Mouse (Mus musculus) erythroblast, adult 5-6 weeks (primary cell): ENCODE data around the gene Gba. TPM values are rescaled to one million over a fixed set of nuclear protein-coding genes. Genes with fewer than 3 reads are reported as not detected.

Source experiments
- total RNA-seq, 2 experiments: library from RNA; stranded (forward) in 1 of 2; stranded (reverse) in 1 of 2; fragments of 150-400 nt in 1 of 2; fragments of 200-764, 138-1000 nt in 1 of 2; gene quantifications; 2 replicates each; pipeline versions ENCODE4 v1.2.3 to v1.2.4; 2015 to 2017; ENCODE audit warnings: low replicate concordance in 2 of 2

Gene Gba
- total RNA-seq, 2 experiments from 2014 or later, result 11.1 to 12.9 TPM

Other genes with a start within 250 kb of the Gba start
- gene Rusc1, start 109.6 kb upstream of the Gba start, total RNA-seq (2015; ENCODE audit: low replicate concordance), result 0.38 and 2.5 TPM in 2 replicates
- gene Rusc1, start 109.6 kb upstream of the Gba start, total RNA-seq (2017; ENCODE audit: low replicate concordance), result 1.6 and 5.6 TPM in 2 replicates
- not detected in 2 replicates for gene Gm43738, start 101.8 kb upstream of the Gba start, total RNA-seq (2015; ENCODE audit: low replicate concordance)
- gene Gm43738, start 101.8 kb upstream of the Gba start, total RNA-seq (2017; ENCODE audit: low replicate concordance), result not detected in 2 replicates
- gene Fdps, start 101.0 kb upstream of the Gba start, total RNA-seq (2015; ENCODE audit: low replicate concordance), result 17.1 and 33.6 TPM in 2 replicates
- 30.1 and 47.8 TPM in 2 replicates for gene Fdps, start 101.0 kb upstream of the Gba start, total RNA-seq (2017; ENCODE audit: low replicate concordance)
- gene Pklr, start 66.8 kb upstream of the Gba start, total RNA-seq (2015; ENCODE audit: low replicate concordance), result 22.5 and 23.4 TPM in 2 replicates
- gene Pklr, start 66.8 kb upstream of the Gba start, total RNA-seq (2017; ENCODE audit: low replicate concordance), result 5.6 and 5.7 TPM in 2 replicates
- gene Hcn3, start 42.7 kb upstream of the Gba start, total RNA-seq (2015; ENCODE audit: low replicate concordance), result not detected in 2 replicates
- gene Hcn3, start 42.7 kb upstream of the Gba start, total RNA-seq (2017; ENCODE audit: low replicate concordance), result 1.3 TPM in 1 of 2 replicates, not detected in the other
- 16.3 and 37.9 TPM in 2 replicates for gene Clk2, start 38.1 kb upstream of the Gba start, total RNA-seq (2015; ENCODE audit: low replicate concordance)
- gene Clk2, start 38.1 kb upstream of the Gba start, total RNA-seq (2017; ENCODE audit: low replicate concordance), result 24.4 and 47.4 TPM in 2 replicates
- 20.3 and 24.0 TPM in 2 replicates for gene Scamp3, start 25.5 kb upstream of the Gba start, total RNA-seq (2015; ENCODE audit: low replicate concordance)
- gene Scamp3, start 25.5 kb upstream of the Gba start, total RNA-seq (2017; ENCODE audit: low replicate concordance), result 3.5 and 5.8 TPM in 2 replicates
- 3.3 and 18.6 TPM in 2 replicates for gene Fam189b, start 19.8 kb upstream of the Gba start, total RNA-seq (2015; ENCODE audit: low replicate concordance)
- gene Fam189b, start 19.8 kb upstream of the Gba start, total RNA-seq (2017; ENCODE audit: low replicate concordance), result 1.8 TPM in 1 of 2 replicates, not detected in the other
- not detected in 2 replicates for gene Thbs3, start 12.3 kb downstream of the Gba start, total RNA-seq (2015; ENCODE audit: low replicate concordance)
- gene Thbs3, start 12.3 kb downstream of the Gba start, total RNA-seq (2017; ENCODE audit: low replicate concordance), result 1.7 TPM in 1 of 2 replicates, not detected in the other
- gene Mtx1, start 24.2 kb downstream of the Gba start, total RNA-seq (2015; ENCODE audit: low replicate concordance), result 4.0 and 13.4 TPM in 2 replicates
- gene Mtx1, start 24.2 kb downstream of the Gba start, total RNA-seq (2017; ENCODE audit: low replicate concordance), result 8.6 and 13.4 TPM in 2 replicates
- not detected in 2 replicates for gene Muc1, start 26.1 kb downstream of the Gba start, total RNA-seq (2015; ENCODE audit: low replicate concordance)
- gene Muc1, start 26.1 kb downstream of the Gba start, total RNA-seq (2017; ENCODE audit: low replicate concordance), result not detected in 2 replicates
- 47.0 and 49.8 TPM in 2 replicates for gene Krtcap2, start 43.0 kb downstream of the Gba start, total RNA-seq (2015; ENCODE audit: low replicate concordance)
- gene Krtcap2, start 43.0 kb downstream of the Gba start, total RNA-seq (2017; ENCODE audit: low replicate concordance), result 17.8 and 31.8 TPM in 2 replicates
- not detected in 2 replicates for gene Trim46, start 43.4 kb downstream of the Gba start, total RNA-seq (2015; ENCODE audit: low replicate concordance)
- gene Trim46, start 43.4 kb downstream of the Gba start, total RNA-seq (2017; ENCODE audit: low replicate concordance), result not detected in 2 replicates
- 16.1 and 42.3 TPM in 2 replicates for gene Dpm3, start 56.4 kb downstream of the Gba start, total RNA-seq (2015; ENCODE audit: low replicate concordance)
- 4.3 TPM in 1 of 2 replicates, not detected in the other for gene Dpm3, start 56.4 kb downstream of the Gba start, total RNA-seq (2017; ENCODE audit: low replicate concordance)
- gene Slc50a1, start 67.6 kb downstream of the Gba start, total RNA-seq (2015; ENCODE audit: low replicate concordance), result 8.8 and 12.9 TPM in 2 replicates
- 10.9 and 11.5 TPM in 2 replicates for gene Slc50a1, start 67.6 kb downstream of the Gba start, total RNA-seq (2017; ENCODE audit: low replicate concordance)
- not detected in 2 replicates for gene Efna1, start 78.2 kb downstream of the Gba start, total RNA-seq (2015; ENCODE audit: low replicate concordance)
- gene Efna1, start 78.2 kb downstream of the Gba start, total RNA-seq (2017; ENCODE audit: low replicate concordance), result not detected in 2 replicates
- not detected in 2 replicates for gene Efna3, start 120.0 kb downstream of the Gba start, total RNA-seq (2015; ENCODE audit: low replicate concordance)
- gene Efna3, start 120.0 kb downstream of the Gba start, total RNA-seq (2017; ENCODE audit: low replicate concordance), result not detected in 2 replicates
- not detected in 2 replicates for gene Efna4, start 135.1 kb downstream of the Gba start, total RNA-seq (2015; ENCODE audit: low replicate concordance)
- not detected in 2 replicates for gene Efna4, start 135.1 kb downstream of the Gba start, total RNA-seq (2017; ENCODE audit: low replicate concordance)
- gene Adam15, start 147.1 kb downstream of the Gba start, total RNA-seq (2015; ENCODE audit: low replicate concordance), result 25.3 and 34.2 TPM in 2 replicates
- 5.0 and 14.1 TPM in 2 replicates for gene Adam15, start 147.1 kb downstream of the Gba start, total RNA-seq (2017; ENCODE audit: low replicate concordance)
- not detected in 2 replicates for gene Dcst2, start 159.0 kb downstream of the Gba start, total RNA-seq (2015; ENCODE audit: low replicate concordance)
- not detected in 2 replicates for gene Dcst2, start 159.0 kb downstream of the Gba start, total RNA-seq (2017; ENCODE audit: low replicate concordance)
- gene Dcst1, start 162.3 kb downstream of the Gba start, total RNA-seq (2015; ENCODE audit: low replicate concordance), result not detected in 2 replicates
- not detected in 2 replicates for gene Dcst1, start 162.3 kb downstream of the Gba start, total RNA-seq (2017; ENCODE audit: low replicate concordance)
- 5.8 and 7.7 TPM in 2 replicates for gene Zbtb7b, start 191.8 kb downstream of the Gba start, total RNA-seq (2015; ENCODE audit: low replicate concordance)
- gene Zbtb7b, start 191.8 kb downstream of the Gba start, total RNA-seq (2017; ENCODE audit: low replicate concordance), result 5.4 and 15.2 TPM in 2 replicates
- 0.63 and 3.7 TPM in 2 replicates for gene Lenep, start 199.9 kb downstream of the Gba start, total RNA-seq (2015; ENCODE audit: low replicate concordance)
- gene Lenep, start 199.9 kb downstream of the Gba start, total RNA-seq (2017; ENCODE audit: low replicate concordance), result 0.17 TPM in 1 of 2 replicates, not detected in the other
- gene Flad1, start 208.9 kb downstream of the Gba start, total RNA-seq (2015; ENCODE audit: low replicate concordance), result 2.1 and 6.3 TPM in 2 replicates
- 1.8 and 3.1 TPM in 2 replicates for gene Flad1, start 208.9 kb downstream of the Gba start, total RNA-seq (2017; ENCODE audit: low replicate concordance)
- 67.9 and 79.9 TPM in 2 replicates for gene Cks1b, start 215.5 kb downstream of the Gba start, total RNA-seq (2015; ENCODE audit: low replicate concordance)
- gene Cks1b, start 215.5 kb downstream of the Gba start, total RNA-seq (2017; ENCODE audit: low replicate concordance), result 37.4 and 42.1 TPM in 2 replicates
- 14.4 and 25.2 TPM in 2 replicates for gene Shc1, start 215.5 kb downstream of the Gba start, total RNA-seq (2015; ENCODE audit: low replicate concordance)
- gene Shc1, start 215.5 kb downstream of the Gba start, total RNA-seq (2017; ENCODE audit: low replicate concordance), result 21.3 and 24.1 TPM in 2 replicates
- 9.8 and 11.5 TPM in 2 replicates for gene Pygo2, start 227.3 kb downstream of the Gba start, total RNA-seq (2015; ENCODE audit: low replicate concordance)
- gene Pygo2, start 227.3 kb downstream of the Gba start, total RNA-seq (2017; ENCODE audit: low replicate concordance), result 5.6 and 12.4 TPM in 2 replicates
- 3.8 and 4.2 TPM in 2 replicates for gene Pbxip1, start 233.8 kb downstream of the Gba start, total RNA-seq (2015; ENCODE audit: low replicate concordance)
- 6.2 and 8.6 TPM in 2 replicates for gene Pbxip1, start 233.8 kb downstream of the Gba start, total RNA-seq (2017; ENCODE audit: low replicate concordance)